Mouse (Mus musculus) stomach, embryonic 15.5 days (tissue): ENCODE results near the gene Trpm5. TPM values are rescaled to one million over a fixed set of nuclear protein-coding genes. Genes with fewer than 3 reads are reported as not detected.

Source experiments
- ATAC-seq: fragments of 200-750 bp; cut with Nextera tagmentation; 2 replicates; pipeline ENCODE4 v1.8.0; 2017; ENCODE audit warnings: low read depth, moderate number of reproducible peaks, moderate TSS enrichment; ENCODE audit not compliant: insufficient read depth, low FRiP score
- H3K27ac ChIP-seq: fragments of 300-500 bp; sonication (generic); 2 replicates; pipeline ENCODE4 v1.5.1; 2015; ENCODE audit warnings: mild to moderate bottlenecking, inconsistent platforms
- H3K27me3 ChIP-seq: fragments of 300-500 bp; sonication (generic); replicated peaks from 2 replicates; pipeline ENCODE4 v1.6.1; 2015; ENCODE audit warnings: inconsistent platforms
- H3K36me3 ChIP-seq: fragments of 300-500 bp; sonication (generic); 2 replicates; pipeline ENCODE4 v1.6.1; 2015; ENCODE audit warnings: inconsistent platforms
- H3K4me1 ChIP-seq: fragments of 300-500 bp; sonication (generic); 2 replicates; pipeline ENCODE4 v1.6.1; 2015; ENCODE audit warnings: inconsistent platforms
- H3K4me2 ChIP-seq: fragments of 300-500 bp; sonication (generic); 2 replicates; pipeline ENCODE4 v1.6.1; 2015; ENCODE audit warnings: mild to moderate bottlenecking, inconsistent platforms
- H3K4me3 ChIP-seq: fragments of 300-500 bp; sonication (generic); replicated peaks from 2 replicates; pipeline ENCODE4 v1.5.1; 2015; ENCODE audit warnings: inconsistent platforms
- H3K9ac ChIP-seq: fragments of 300-500 bp; sonication (generic); 2 replicates; pipeline ENCODE4 v1.6.1; 2015; ENCODE audit warnings: inconsistent platforms
- H3K9me3 ChIP-seq: fragments of 300-500 bp; sonication (generic); 2 replicates; pipeline ENCODE4 v1.6.1; 2016; ENCODE audit warnings: inconsistent platforms
- WGBS: fragments of 180-500 bp; shearing (Covaris S2); methylation state at CpG from one replicate; pipeline ENCODE4 v1.1.7; 2015; 5-methylcytosine and 5-hydroxymethylcytosine counted together
- polyA plus RNA-seq: library from polyadenylated mRNA; unstranded; fragments of >200 nt; fragmentation: Nextera tagmentation; extraction: Ambion mirVana; gene quantifications from 2 replicates; pipeline ENCODE4 v1.2.1, GENCODE M21; 2015

Gene Trpm5
- polyA plus RNA-seq, 1 experiment from 2014 or later: 14.1 TPM

DNA sequence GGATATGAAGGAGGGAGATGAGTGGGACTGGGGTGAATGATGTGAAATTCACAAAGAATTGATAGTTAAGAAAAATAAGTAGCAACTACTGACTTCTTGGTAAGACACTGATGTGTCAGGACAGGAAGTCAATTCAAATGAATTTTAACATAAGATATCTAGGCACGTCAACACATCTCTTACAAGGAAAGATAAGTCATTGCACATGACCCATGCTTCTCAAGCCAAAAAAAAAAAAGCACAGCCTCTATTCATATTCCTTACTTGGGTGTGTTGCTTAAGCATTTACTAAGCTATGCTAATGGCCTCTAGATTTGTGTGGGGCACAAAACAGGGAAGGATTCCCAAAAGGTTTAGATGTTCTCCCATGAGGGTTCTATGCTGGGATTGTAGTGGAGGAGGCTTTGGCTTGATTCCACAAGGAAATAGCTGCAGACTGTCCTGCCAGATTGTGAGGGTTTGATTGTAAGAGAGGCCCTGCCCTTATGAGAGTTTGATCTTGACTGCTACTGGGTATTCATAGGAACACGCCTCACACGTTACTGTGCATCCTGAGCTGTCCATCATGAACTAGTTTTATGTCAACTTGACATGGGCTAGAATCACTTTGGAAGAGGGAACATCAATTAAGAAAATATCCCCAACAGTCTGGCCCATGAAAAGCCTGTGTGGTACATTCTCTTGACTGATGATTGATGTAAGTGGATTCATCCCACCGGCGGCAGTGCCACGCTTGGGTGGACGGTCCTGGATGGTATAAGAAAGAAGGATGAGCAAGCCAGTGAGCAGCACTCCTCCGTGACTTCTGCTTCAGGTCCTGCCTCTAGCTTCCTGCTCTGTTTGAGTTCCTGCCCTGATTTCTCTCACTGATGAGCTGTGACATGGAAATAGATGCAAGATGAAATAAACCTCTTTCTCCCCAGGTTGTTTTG is 59.7 kb downstream of the Trpm5 start:
- H3K27me3 ChIP-seq: no peaks in the 10 kb centered on the region
- WGBS: 87% methylated on average over 8 of the region's 8 CpGs
- H3K27ac ChIP-seq: no peak overlapping the region
- ATAC-seq: no peak
- H3K9me3 ChIP-seq: no peaks in the 10 kb centered on the region
- H3K4me1 ChIP-seq: no peaks in the 10 kb centered on the region
- no peaks in the 10 kb centered on the region for H3K36me3 ChIP-seq
- H3K9ac ChIP-seq: no peak overlapping the region
- no peak overlapping the region for H3K4me2 ChIP-seq
- no peak overlapping the region for H3K4me3 ChIP-seq

- WGBS: 84% methylated on average over 2 of the region's 2 CpGs
- H3K9me3 ChIP-seq: no peaks in the 10 kb centered on the region
- H3K36me3 ChIP-seq: no peaks in the 10 kb centered on the region
- no peaks in the 10 kb centered on the region for H3K4me1 ChIP-seq
- no peak overlapping the region for H3K27ac ChIP-seq
- H3K4me3 ChIP-seq: no peak overlapping the region
- H3K4me2 ChIP-seq: no peak overlapping the region
- H3K9ac ChIP-seq: no peak overlapping the region
- no peaks in the 10 kb centered on the region for H3K27me3 ChIP-seq
- no peak for ATAC-seq
Observed at GRCm38 (mm10) chr7:143034112-143034511, 60.3 kb downstream of the Trpm5 start.

GRCm38 (mm10) chr7:143033581-143033980 is 60.9 kb downstream of the Trpm5 start:
- H3K4me1 ChIP-seq: no peaks in the 10 kb centered on the region
- WGBS: 83% methylated on average over 4 of the region's 4 CpGs
- ATAC-seq: no peak
- no peak overlapping the region for H3K27ac ChIP-seq
- no peaks in the 10 kb centered on the region for H3K9me3 ChIP-seq
- no peaks in the 10 kb centered on the region for H3K36me3 ChIP-seq
- no peak overlapping the region for H3K9ac ChIP-seq
- H3K27me3 ChIP-seq: no peaks in the 10 kb centered on the region
- H3K4me3 ChIP-seq: no peak overlapping the region
- H3K4me2 ChIP-seq: no peak overlapping the region

DNA sequence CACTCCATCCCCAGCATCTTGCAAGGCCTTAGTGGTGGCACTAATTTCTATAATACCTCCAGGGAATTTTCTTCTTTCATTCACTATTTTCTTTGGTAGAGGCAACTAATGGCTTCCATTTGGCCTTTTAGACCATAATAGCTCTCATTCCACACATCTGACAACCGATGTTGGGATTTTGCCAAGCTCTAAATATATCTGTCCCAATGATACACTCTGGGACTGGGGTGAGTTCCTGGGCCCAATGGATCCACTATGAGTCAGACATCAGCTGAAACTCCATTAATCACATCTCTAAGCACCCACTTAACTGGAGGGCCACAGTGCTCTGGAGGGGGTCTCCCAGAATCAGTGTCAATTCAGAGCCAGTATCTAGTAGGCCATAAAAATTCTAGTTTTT is 62.6 kb downstream of the Trpm5 start:
- no peak for ATAC-seq
- H3K27ac ChIP-seq: no peak overlapping the region
- no peaks in the 10 kb centered on the region for H3K9me3 ChIP-seq
- WGBS: 60% methylated on average over 1 of the region's 1 CpGs
- H3K4me3 ChIP-seq: no peak overlapping the region
- H3K9ac ChIP-seq: no peak overlapping the region
- H3K27me3 ChIP-seq: no peaks in the 10 kb centered on the region
- H3K4me2 ChIP-seq: no peak overlapping the region
- H3K36me3 ChIP-seq: no peaks in the 10 kb centered on the region
- no peaks in the 10 kb centered on the region for H3K4me1 ChIP-seq

- ATAC-seq: no peak
- Histone ChIP-seq H3K9ac (no peak overlapping the region), H3K4me3 (no peak overlapping the region), H3K27me3 (no peaks in the 10 kb centered on the region), H3K4me1 (no peaks in the 10 kb centered on the region), H3K4me2 (no peak overlapping the region), H3K36me3 (0 out of 2 replicates have a peak, but pooled peaks cover 3% of the 10 kb centered on the region), H3K9me3 (no peaks in the 10 kb centered on the region), H3K27ac (no peak overlapping the region)
- 76% methylated on average over 4 of the region's 4 CpGs for WGBS
Observed at GRCm38 (mm10) chr7:143027196-143027595, 67.2 kb downstream of the Trpm5 start.

DNA sequence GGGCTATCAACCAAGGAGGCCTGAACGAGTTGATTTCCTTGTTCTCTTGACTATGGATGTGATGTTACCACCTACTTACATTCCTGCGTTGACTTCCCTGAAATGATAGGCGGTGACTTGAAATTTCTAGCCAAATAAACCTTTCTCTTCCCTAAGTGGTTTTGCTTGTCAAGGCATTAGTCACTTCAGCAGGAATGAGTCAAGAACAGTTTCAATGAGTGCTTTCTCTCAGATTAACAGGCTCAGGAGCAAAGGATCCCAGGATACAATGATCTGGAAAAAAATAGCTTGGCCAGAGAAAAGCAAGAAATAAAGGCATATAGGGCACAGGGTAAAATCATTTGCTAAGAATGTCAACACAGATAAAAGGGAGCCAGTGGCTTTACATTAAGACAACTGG is 68.9 kb downstream of the Trpm5 start:
- no peak for ATAC-seq
- Histone ChIP-seq H3K4me3 (no peak overlapping the region), H3K9ac (no peak overlapping the region), H3K27ac (no peak overlapping the region; the same call in 1 of the 2 replicates), H3K4me1 (0 out of 2 replicates have a peak, but pooled peaks cover 3% of the 10 kb centered on the region), H3K36me3 (0 out of 2 replicates have a peak, but pooled peaks cover 3% of the 10 kb centered on the region), H3K9me3 (no peaks in the 10 kb centered on the region), H3K27me3 (no peaks in the 10 kb centered on the region), H3K4me2 (no peak overlapping the region)
- WGBS: 82% methylated on average over 3 of the region's 3 CpGs

- Histone ChIP-seq H3K36me3 (0 out of 2 replicates have a peak, but pooled peaks cover 3% of the 10 kb centered on the region), H3K27me3 (no peaks in the 10 kb centered on the region), H3K27ac (no peak overlapping the region), H3K9ac (no peak overlapping the region), H3K4me1 (0 out of 2 replicates have a peak, but pooled peaks cover 3% of the 10 kb centered on the region), H3K4me3 (no peak overlapping the region), H3K9me3 (no peaks in the 10 kb centered on the region), H3K4me2 (no peak overlapping the region)
- ATAC-seq: no peak
- WGBS: 79% methylated on average over 1 of the region's 1 CpGs
Observed at GRCm38 (mm10) chr7:143024293-143024692, 70.1 kb downstream of the Trpm5 start.

GRCm38 (mm10) chr7:143023499-143023898 is 70.9 kb downstream of the Trpm5 start:
- Histone ChIP-seq H3K4me2 (no peak overlapping the region), H3K27me3 (no peaks in the 10 kb centered on the region), H3K9me3 (no peaks in the 10 kb centered on the region), H3K4me3 (no peak overlapping the region), H3K36me3 (0 out of 2 replicates have a peak, but pooled peaks cover 3% of the 10 kb centered on the region), H3K27ac (no peak overlapping the region), H3K9ac (no peak overlapping the region), H3K4me1 (0 out of 2 replicates have a peak, but pooled peaks cover 3% of the 10 kb centered on the region)
- no peak for ATAC-seq
- WGBS: 87% methylated on average over 2 of the region's 2 CpGs

DNA sequence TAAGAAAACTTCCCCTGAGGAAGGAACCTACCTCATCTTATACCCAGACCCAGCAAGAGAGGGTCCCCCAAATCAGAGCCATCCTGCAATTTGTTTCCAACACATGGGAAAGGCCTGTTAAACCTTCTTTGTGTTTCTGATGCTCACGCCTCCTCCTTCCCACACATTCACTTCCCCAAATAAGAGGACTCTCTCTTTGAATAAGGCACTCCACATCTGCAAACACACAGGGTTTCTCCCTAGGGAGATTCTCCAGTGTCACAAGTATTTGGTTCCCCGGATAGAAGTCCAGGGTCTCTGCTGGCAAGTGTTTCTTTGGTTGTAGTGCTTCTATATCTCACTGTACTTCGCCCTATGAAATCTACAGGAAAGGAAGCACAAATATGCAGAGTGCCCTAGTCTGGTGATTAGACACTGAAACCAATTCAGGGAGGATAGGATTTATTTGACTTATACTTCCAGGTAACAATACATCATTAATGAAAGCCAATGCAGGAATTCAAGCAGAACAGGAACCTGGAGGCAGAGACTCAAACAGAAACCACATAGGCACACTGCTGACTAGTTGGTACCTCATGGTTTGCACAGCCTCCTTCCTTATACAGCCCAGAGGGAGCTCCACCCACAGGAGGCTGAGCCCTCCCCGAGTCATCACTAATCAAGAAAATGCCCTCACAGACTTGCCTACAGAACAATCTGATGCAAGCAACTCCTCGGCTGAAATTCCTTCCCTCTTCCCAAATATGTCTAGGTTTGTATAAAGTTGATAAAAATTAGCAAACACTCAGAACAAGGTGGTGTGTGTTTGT is 72.9 kb downstream of the Trpm5 start:
- Histone ChIP-seq H3K4me3 (no peak overlapping the region), H3K9ac (no peak overlapping the region), H3K27me3 (no peaks in the 10 kb centered on the region), H3K27ac (peak overlapping the region; percentile 13; the same call in 1 of the 2 replicates), H3K9me3 (no peaks in the 10 kb centered on the region), H3K36me3 (0 out of 2 replicates have a peak, but pooled peaks cover 3% of the 10 kb centered on the region), H3K4me2 (no peak overlapping the region), H3K4me1 (peaks cover 10% of the 10 kb centered on the region; the same call in 1 of the 2 replicates)
- ATAC-seq: peak; percentile 75
- WGBS: 47% methylated on average over 5 of the region's 5 CpGs

- whole genome bisulfite sequencing: 77% methylated on average over 3 of the region's 3 CpGs
- no peak overlapping the region for H3K9ac ChIP-seq
Observed at GRCm38 (mm10) chr7:143020764-143021163, 73.7 kb downstream of the Trpm5 start.

GRCm38 (mm10) chr7:143020040-143020439 is 74.4 kb downstream of the Trpm5 start:
- H3K36me3 ChIP-seq: 0 out of 2 replicates have a peak, but pooled peaks cover under 1% of the 10 kb centered on the region
- H3K4me1 ChIP-seq: peaks cover 24% of the 10 kb centered on the region
- H3K27me3 ChIP-seq: no peaks in the 10 kb centered on the region
- H3K9me3 ChIP-seq: no peaks in the 10 kb centered on the region
- no peak for ATAC-seq
- no peak overlapping the region for H3K4me2 ChIP-seq
- H3K4me3 ChIP-seq: no peak overlapping the region
- no peak overlapping the region for H3K27ac ChIP-seq
- no peak overlapping the region for H3K9ac ChIP-seq

More at GRCm38 (mm10) chr7:143020764-143021163, 73.7 kb downstream of the Trpm5 start:
- Histone ChIP-seq H3K4me2 (no peak overlapping the region), H3K27me3 (no peaks in the 10 kb centered on the region), H3K27ac (no peak overlapping the region), H3K9me3 (no peaks in the 10 kb centered on the region), H3K4me3 (no peak overlapping the region), H3K4me1 (peaks cover 17% of the 10 kb centered on the region), H3K36me3 (0 out of 2 replicates have a peak, but pooled peaks cover 3% of the 10 kb centered on the region)
- ATAC-seq: no peak
